Mouse (Mus musculus): ENCODE results near the gene Anp32b.

Gene Anp32b

DNA sequence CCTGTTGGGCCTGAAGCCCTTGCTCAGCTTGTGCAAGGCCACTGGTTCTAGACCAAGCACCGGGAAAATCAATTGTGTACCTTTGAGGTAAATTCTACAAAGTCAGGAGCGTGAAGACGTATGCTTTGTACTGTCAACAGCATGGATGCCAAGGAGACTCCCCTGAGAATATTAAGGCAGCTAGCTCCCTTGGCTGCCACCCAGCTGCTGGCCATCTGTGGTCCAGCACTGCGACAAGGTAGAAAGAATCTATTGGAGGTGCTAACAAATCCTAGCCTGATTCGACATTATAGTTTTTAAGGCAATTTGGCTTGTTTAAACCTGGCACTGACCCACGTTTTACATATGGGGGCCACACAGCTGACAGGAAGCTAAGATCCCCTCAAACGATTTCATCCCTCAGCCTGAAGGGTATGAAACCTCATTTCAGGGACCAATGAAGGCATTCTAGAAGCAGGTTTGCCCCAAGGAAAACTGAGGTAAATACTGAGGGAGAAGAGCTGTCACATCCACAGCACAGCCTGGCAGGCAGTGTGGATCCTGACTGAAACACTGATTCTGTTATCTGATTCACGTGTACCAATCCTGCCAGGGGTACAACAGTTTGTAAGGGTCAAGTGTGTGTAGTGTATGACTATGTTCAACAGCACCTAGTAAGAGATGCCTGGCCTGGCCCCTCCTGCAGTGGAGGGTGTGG lies 54.8 kb downstream of the Anp32b start:
- DNase-seq (ENCODE audit: low spot score) = no peak

- peak; percentile 96 for DNase-seq (ENCODE audit: low spot score)
These were observed 56.3 kb downstream of the Anp32b start for GRCm38 (mm10) chr4:46506801-46507610.

- DNase-seq (ENCODE audit: low spot score) = peak; percentile 64
These were observed 57.2 kb downstream of the Anp32b start for GRCm38 (mm10) chr4:46507736-46508460.

- no peak for DNase-seq (ENCODE audit: low spot score)
These were observed 69.8 kb downstream of the Anp32b start for GRCm38 (mm10) chr4:46520491-46520890.

GRCm38 (mm10) chr4:46521457-46521856 lies 70.8 kb downstream of the Anp32b start:
- no peak for DNase-seq (ENCODE audit: low spot score)

Data from yolk sac, embryonic 10.5 days (tissue).